Mouse (Mus musculus): ENCODE data around the gene Yipf4.
"Not testable (repeated sequence)": the region's sequence is repeated elsewhere in the genome, so short reads cannot be mapped to it uniquely, and the experiment has no call there.

Gene Yipf4

GRCm38 (mm10) chr17:74489024-74489900 lies at the start of gene Yipf4:
Gene Yipf4 (plus strand): TSS chr17:74489493.
- DNase-seq, result peak; percentile 98

- DNase-seq, result no peak
These were observed 48.8 kb upstream of the Yipf4 start for GRCm38 (mm10) chr17:74440486-74440885.

DNA sequence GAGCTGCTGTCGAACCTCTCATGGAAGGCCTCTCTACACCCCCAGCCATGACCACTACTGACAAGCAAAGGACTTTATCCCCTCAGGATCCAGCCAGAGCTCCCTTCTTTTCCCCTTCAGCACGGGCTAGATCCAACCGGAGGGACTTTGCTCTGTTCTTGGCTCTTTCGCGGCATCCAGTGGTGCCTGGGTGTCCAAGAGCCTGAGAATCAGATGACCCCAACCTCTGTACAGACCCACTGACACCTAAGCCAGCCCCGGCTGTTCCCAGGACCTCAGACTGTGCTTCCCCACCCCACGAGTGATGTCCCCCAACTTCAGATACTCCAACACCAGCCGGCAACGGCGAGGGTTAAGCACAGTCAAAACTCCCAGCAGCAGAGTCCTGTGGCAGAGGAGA lies 39.5 kb upstream of the Yipf4 start:
- no peak for DNase-seq

DNA sequence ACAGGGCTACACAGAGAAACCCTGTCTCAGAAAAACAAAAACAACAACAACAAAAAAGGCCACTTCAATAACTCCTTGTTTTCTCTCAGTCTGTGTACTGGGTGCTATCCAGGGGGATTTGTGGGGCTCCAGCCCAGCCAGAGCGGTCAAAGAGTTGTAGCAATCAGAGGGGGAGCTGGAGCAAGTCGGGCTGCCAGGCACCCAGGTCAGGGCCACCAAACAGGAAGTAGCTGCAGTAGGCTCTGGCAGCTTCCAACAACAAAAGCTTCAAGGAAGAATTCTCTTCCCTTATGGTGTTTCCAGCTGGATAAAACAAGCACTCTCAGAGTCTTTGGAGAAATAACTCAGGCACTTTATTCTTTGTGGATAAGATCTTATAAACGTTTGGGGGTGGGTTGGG lies 35.4 kb upstream of the Yipf4 start:
- DNase-seq, result no peak

- DNase-seq, result no peak
These were observed 34.6 kb upstream of the Yipf4 start for GRCm38 (mm10) chr17:74454660-74455059.

GRCm38 (mm10) chr17:74455426-74455825 lies 33.9 kb upstream of the Yipf4 start:
- DNase-seq, result no peak

- DNase-seq, result no peak
These were observed 32.5 kb upstream of the Yipf4 start for GRCm38 (mm10) chr17:74456825-74457224.

DNA sequence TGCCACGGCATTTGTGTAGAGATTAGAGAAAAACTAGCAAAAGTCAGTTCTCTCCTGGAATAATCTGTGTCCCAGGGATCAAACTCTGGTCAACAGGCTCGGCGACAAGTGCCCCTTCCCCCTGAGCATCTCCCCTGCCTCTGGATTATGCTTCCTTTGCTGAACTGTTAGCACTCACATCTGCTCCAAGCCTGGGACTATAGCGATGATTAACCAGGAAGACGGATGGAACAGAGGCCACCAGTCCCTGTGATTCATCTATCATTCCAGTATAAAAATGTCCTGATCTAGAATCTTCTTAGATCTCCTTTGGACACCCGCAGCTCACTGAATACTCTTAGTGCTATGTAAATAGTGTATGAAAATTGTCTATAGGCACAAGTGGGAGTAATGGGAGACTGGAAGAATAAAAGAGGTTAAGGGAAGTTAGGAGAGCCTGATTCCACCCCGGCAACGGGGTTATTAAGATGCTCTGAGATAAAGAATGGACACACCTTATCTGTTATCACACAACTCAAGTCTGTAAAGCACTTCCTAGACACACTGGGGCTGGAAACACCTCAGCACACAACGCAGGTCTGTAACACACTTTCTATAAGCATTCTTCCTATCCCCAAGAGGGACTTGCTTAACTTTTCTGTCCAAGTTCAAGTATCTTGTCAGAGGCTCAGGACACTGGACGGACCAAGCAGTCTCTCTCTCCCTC lies 31.2 kb upstream of the Yipf4 start:
- DNase-seq, result no peak

DNA sequence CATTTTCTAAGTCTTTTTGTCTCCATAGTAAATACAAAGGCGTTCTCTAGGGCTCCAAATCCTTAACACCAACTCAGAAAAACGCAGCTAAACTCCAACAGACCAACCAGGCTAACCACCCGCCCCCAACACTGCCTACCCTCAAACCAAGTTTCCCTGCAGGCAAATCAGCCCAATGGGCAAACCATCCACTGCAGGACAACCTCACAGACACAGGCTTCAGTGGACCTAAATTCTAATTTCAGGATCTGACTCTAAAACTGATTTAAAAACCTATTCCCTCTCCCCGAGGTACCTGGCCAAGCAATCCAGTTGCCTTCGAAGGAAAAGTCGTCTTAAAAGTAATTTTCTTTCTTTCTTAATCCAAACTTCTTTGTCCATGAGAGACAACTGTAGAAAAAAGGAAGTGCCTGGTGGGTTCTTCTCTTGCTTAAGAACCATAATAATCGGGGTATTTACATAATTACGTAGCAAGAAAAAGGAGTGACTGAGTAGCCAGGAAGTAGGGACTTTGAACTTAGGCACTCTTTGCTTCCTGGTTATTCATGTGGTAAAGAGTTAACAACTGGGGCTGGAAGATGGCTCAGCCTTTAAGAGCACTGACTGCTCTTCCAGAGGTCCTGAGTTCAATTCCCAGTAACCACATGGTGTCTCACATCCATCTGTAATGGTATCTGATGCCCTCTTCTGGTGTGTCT lies 30.4 kb upstream of the Yipf4 start, which contains the start of gene Nlrc4:
Gene Nlrc4 (minus strand): TSS at position 432 of the 698 bp plus-strand sequence.
- DNase-seq, result no peak

- no peak for DNase-seq
These were observed 25.8 kb upstream of the Yipf4 start for GRCm38 (mm10) chr17:74463510-74463909.

DNA sequence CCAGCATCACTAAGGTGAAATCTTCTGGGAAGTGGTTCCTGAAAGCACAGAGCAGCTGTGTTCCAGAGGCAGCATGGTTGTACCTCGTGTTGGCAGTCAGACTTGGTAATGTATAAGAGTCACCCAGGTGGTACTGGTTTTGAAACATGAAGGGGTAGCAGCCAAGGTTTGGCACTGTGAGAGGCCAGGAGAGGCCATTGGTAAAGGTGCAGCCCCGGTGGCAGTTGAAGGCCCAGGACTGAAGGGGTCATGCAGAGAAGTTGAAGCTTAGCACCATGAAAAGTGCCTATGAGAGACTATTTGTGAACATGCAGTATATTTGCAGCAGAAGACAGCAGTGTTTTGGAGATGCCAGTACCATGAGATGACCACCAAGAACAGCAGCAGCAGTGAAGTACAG lies 21.3 kb upstream of the Yipf4 start:
- not testable (repeated sequence) for DNase-seq

DNA sequence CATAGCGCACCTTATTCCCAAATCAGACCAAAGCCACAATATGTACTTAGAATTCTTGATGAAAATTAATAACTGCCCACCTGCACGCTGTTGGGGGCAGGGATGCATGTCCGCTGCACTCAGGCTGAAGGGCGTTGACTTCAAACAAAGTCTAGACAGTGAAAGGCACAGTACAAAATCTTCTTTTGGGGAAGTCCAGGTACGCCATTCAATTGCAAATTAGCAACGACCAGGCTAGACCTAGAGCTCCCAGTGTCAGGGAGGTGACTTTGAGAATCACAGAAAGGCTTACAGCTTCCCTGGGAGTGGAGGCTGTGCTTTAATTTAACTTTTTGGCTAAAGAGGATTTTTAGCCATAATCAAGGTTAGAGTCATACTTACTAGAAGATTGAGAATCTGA lies 19.2 kb upstream of the Yipf4 start:
- not testable (repeated sequence) for DNase-seq

GRCm38 (mm10) chr17:74480361-74481069 lies 8.8 kb upstream of the Yipf4 start:
- DNase-seq, result no peak

GRCm38 (mm10) chr17:74489901-74490220 lies 568 bp downstream of the Yipf4 start:
- DNase-seq, result no peak

GRCm38 (mm10) chr17:74491565-74491964 lies 2.3 kb downstream of the Yipf4 start:
- no peak for DNase-seq

GRCm38 (mm10) chr17:74500204-74500603 lies 10.9 kb downstream of the Yipf4 start:
- no peak for DNase-seq

- DNase-seq, result no peak
These were observed 11.8 kb downstream of the Yipf4 start for GRCm38 (mm10) chr17:74501085-74501484.

- no peak for DNase-seq
These were observed 18.6 kb downstream of the Yipf4 start for GRCm38 (mm10) chr17:74507934-74508333.

DNA sequence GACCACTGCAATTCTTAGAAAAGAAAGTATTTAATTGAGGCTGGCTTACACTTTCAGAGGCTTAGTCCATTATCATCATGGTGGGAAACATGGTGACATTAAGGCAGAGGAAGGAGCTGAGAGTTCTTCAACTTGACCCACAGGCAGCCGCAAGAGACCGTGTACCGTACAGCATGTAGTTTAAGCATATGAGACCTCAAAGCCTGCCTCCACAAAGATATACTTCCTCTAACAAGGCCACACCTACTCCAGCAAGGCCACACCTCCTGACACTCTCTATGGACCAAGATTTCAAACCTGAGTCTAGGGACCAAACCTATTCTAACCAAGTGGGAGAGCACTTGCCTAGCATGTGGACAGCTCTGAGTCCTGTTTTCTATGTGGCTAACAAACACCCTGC lies 19.3 kb downstream of the Yipf4 start:
- DNase-seq, result no peak

DNA sequence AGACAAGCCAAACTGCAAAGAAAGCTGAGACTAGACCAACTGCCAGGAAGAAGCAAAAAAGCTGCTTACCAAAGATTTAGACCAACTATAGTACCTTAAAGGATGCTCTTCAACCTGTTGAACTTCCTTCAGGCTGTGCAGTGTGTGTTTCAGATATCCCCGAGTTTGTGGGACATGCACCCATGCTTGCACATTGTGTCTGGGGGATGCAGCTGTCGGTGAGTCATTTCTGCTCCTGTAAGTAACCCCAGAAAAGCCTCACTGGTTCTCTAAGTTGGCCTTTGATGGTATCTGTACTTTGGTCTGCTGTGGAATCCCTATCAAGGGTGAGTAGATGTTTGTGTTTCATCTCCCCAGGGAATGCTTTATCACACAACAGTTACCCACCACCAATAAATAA lies 23.0 kb downstream of the Yipf4 start:
- no peak for DNase-seq

GRCm38 (mm10) chr17:74522797-74523723 lies 33.8 kb downstream of the Yipf4 start:
- no peak for DNase-seq

GRCm38 (mm10) chr17:74526117-74526516 lies 36.8 kb downstream of the Yipf4 start:
- no peak for DNase-seq
